Mouse (Mus musculus): Measurements from ENCODE around the gene Fbxo22.
"Not testable (repeated sequence)": the region's sequence is repeated elsewhere in the genome, so short reads cannot be mapped to it uniquely, and the experiment has no call there.

The Fbxo22 gene

GRCm38 (mm10) chr9:55208790-55209481 lies at the start of gene Fbxo22:
Gene Fbxo22 (plus strand): TSS chr9:55208925.
- peak; percentile 82 for DNase-seq

- no peak for DNase-seq
Measured at GRCm38 (mm10) chr9:55170655-55171412, 37.9 kb upstream of the Fbxo22 start.

GRCm38 (mm10) chr9:55172195-55172685 lies 36.5 kb upstream of the Fbxo22 start:
- DNase-seq, result no peak

GRCm38 (mm10) chr9:55174235-55174634 lies 34.5 kb upstream of the Fbxo22 start:
- no peak for DNase-seq

- no peak for DNase-seq
Measured at GRCm38 (mm10) chr9:55195876-55196275, 12.8 kb upstream of the Fbxo22 start.

- DNase-seq, result no peak
Measured at GRCm38 (mm10) chr9:55198260-55198659, 10.5 kb upstream of the Fbxo22 start.

GRCm38 (mm10) chr9:55199348-55199747 lies 9.4 kb upstream of the Fbxo22 start:
- DNase-seq, result no peak

GRCm38 (mm10) chr9:55208458-55208789 lies 301 bp upstream of the Fbxo22 start:
- DNase-seq, result no peak

- DNase-seq, result no peak
Measured at GRCm38 (mm10) chr9:55211611-55212010, 2.9 kb downstream of the Fbxo22 start.

- no peak for DNase-seq
Measured at GRCm38 (mm10) chr9:55213396-55213795, 4.7 kb downstream of the Fbxo22 start.

GRCm38 (mm10) chr9:55215056-55215455 lies 6.3 kb downstream of the Fbxo22 start:
- no peak for DNase-seq

- DNase-seq, result no peak
Measured at GRCm38 (mm10) chr9:55215648-55216047, 6.9 kb downstream of the Fbxo22 start.

GRCm38 (mm10) chr9:55216078-55216477 lies 7.4 kb downstream of the Fbxo22 start:
- DNase-seq, result no peak

- DNase-seq, result no peak
Measured at GRCm38 (mm10) chr9:55217381-55217780, 8.7 kb downstream of the Fbxo22 start.

- DNase-seq, result no peak
Measured at GRCm38 (mm10) chr9:55225165-55225737, 16.5 kb downstream of the Fbxo22 start.

GRCm38 (mm10) chr9:55226251-55226650 lies 17.5 kb downstream of the Fbxo22 start:
- DNase-seq, result peak; percentile 60

GRCm38 (mm10) chr9:55228149-55228548 lies 19.4 kb downstream of the Fbxo22 start:
- DNase-seq, result no peak

GRCm38 (mm10) chr9:55229010-55229409 lies 20.3 kb downstream of the Fbxo22 start:
- no peak for DNase-seq

GRCm38 (mm10) chr9:55231544-55231943 lies 22.8 kb downstream of the Fbxo22 start:
- no peak for DNase-seq

GRCm38 (mm10) chr9:55232110-55232509 lies 23.4 kb downstream of the Fbxo22 start:
- no peak for DNase-seq

- no peak for DNase-seq
Measured at GRCm38 (mm10) chr9:55232586-55232985, 23.9 kb downstream of the Fbxo22 start.

GRCm38 (mm10) chr9:55233076-55233475 lies 24.4 kb downstream of the Fbxo22 start:
- not testable (repeated sequence) for DNase-seq

GRCm38 (mm10) chr9:55236235-55237165 lies 27.8 kb downstream of the Fbxo22 start:
- no peak for DNase-seq

Measured in layer of hippocampus, adult 9-11 months (tissue).